Mouse (Mus musculus): ENCODE results near the gene Pold2.

Pold2 gene

DNA sequence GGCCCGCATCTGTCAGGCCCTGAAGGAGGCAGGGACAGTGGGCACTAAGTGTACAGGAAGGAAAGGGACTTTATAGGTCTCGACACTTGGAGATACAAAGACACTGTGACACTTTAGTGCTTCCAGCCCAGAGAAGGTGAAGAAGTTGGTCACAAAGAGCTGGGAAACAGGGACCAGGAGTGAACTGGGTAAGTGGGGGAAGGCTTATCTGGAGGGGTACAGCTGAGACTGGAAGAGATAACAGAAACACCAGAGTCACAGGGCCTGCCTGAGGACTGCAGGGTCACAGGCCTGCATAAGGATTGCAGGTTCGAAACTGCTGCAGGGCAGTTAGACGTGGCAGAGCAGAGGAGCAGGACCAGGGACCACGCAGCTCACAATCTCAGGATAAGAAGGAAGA is 50.2 kb downstream of the Pold2 start:
- DNase-seq (ENCODE audit: low read depth, low spot score), result no peak

- no peak for DNase-seq (ENCODE audit: low read depth, low spot score)
Measured at GRCm38 (mm10) chr11:5825432-5825831, 52.7 kb downstream of the Pold2 start.

All from forelimb bud, embryonic 11.5 days (tissue).